Mouse (Mus musculus) G1E (cell line): Measurements from ENCODE around the gene Frmpd3.

ENCODE experiments used
- CTCF ChIP-seq: IDR thresholded peaks from 2 replicates; pipeline ENCODE4 v1.5.1; 2012; ENCODE audit warnings: low read depth, low read length, inconsistent platforms, mixed read lengths
- GATA1 ChIP-seq: IDR thresholded peaks from 2 replicates; pipeline ENCODE4 v1.6.1; 2012; ENCODE audit warnings: borderline replicate concordance, low read length, inconsistent platforms, mixed read lengths
- GATA2 ChIP-seq: IDR thresholded peaks from 2 replicates; pipeline ENCODE4 v1.6.1; 2012; ENCODE audit warnings: low read depth, low read length, inconsistent platforms, borderline replicate concordance
- POLR2AphosphoS5 ChIP-seq: IDR thresholded peaks from 2 replicates; pipeline ENCODE4 v1.6.1; 2012; ENCODE audit warnings: low read depth, low read length, inconsistent platforms; ENCODE audit not compliant: insufficient replicate concordance

GRCm38 (mm10) chrX:140407593-140407992, 65.5 kb downstream of the Frmpd3 start:
- TF ChIP-seq GATA1 = no peak
- TF ChIP-seq CTCF = no peak
- no peak for TF ChIP-seq POLR2AphosphoS5
- TF ChIP-seq GATA2 = no peak
